Mouse (Mus musculus) lung, adult 18-20 months (tissue): Measurements from ENCODE around the gene Dgki.

Experiments used
- DNase-seq, 2 experiments: peaks; one replicate each; pipeline ENCODE4 v3.0.0; 2022; ENCODE audit warnings: mixed read lengths in 2 of 2

Gene Dgki

DNA sequence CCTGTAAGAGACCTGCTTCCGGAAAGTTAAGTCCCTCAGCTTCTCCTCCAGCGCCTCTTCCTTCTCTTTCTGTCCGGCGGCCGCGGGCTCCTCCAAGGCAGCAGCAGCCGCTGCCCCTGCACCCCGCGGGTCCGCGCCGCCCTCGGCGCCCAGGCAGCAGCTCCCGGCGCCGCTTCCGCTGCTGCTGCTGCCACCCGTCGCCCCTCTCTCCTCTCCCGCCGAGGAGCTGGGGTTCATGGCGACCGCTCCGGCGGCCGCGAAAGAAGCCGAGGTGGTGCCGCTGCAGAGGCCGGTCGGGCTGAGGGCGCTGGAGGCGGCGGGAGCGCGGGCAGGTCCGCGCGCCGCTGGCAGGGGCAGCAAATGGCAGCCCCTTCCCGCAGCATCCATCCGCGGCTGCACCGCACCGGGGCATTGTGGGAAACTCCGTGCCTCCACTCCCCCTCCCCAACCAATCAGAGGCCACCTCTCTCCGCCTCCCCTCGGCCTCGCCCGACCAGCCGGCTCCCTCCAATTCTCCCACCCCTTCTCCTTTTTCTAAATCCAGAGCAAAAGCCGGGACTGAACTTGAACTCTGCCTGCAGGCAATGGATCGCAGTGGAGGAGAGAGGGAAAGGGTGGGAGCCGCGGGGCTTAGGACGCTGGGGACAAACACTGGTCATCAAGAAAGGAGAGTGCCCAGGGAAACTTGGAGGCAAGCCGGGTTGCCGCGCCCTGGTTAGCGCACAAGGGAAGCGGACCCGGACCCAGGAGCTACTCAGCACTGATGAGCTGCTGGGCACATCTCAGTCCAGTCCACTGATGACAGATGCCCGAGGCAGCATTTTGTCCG is at the start of gene Dgki:
Dgki (minus strand) TSS at position 623 of the 829 bp plus-strand sequence.
- no peak for DNase-seq

GRCm38 (mm10) chr6:37347606-37348005 is 47.6 kb upstream of the Dgki start:
- no peak for DNase-seq

GRCm38 (mm10) chr6:37338055-37338454 is 38.1 kb upstream of the Dgki start:
- DNase-seq: no peak

DNA sequence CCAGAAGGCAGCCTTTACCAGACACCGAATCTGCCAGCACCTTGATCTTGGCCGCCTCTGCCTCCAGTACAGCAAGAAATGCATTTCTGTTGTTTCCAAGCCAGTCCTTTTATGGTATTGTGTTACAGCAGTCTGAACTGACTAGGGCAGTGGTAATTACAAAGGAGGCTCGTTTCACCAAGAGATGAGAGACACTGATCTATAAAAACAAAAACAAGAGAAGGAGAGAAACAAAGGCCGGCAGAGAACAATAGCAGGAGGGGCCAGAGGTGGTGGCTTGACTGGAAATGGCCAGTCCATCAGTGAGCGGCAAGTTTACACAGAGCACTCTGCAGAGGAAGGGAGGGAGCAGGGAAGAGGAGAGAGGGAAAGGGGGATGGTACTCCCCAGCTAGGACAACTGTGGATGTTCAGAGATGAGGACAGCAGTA is 36.9 kb upstream of the Dgki start:
- DNase-seq: no peak

DNA sequence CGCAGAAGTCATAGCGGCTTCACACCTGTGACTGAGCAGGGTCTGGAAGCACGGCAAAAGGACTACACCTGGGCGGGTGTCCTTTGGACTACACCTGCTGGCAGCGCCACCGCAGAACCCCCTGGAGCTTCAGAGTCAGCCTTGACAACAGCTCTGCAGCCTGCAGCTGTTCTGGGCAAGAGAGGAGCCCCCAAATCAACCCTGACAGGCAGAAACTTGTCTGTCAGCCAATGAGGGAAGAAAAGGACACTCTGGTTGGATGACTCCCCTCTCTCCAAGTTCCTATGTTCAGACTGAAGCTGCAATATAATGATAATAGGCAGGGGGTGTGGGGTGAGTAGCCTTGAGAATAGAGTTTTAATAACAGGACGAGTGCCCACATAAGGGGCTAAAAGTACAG is 36.4 kb upstream of the Dgki start:
- no peak for DNase-seq

- DNase-seq: no peak
Measured at GRCm38 (mm10) chr6:37332846-37333245, 32.9 kb upstream of the Dgki start.

DNA sequence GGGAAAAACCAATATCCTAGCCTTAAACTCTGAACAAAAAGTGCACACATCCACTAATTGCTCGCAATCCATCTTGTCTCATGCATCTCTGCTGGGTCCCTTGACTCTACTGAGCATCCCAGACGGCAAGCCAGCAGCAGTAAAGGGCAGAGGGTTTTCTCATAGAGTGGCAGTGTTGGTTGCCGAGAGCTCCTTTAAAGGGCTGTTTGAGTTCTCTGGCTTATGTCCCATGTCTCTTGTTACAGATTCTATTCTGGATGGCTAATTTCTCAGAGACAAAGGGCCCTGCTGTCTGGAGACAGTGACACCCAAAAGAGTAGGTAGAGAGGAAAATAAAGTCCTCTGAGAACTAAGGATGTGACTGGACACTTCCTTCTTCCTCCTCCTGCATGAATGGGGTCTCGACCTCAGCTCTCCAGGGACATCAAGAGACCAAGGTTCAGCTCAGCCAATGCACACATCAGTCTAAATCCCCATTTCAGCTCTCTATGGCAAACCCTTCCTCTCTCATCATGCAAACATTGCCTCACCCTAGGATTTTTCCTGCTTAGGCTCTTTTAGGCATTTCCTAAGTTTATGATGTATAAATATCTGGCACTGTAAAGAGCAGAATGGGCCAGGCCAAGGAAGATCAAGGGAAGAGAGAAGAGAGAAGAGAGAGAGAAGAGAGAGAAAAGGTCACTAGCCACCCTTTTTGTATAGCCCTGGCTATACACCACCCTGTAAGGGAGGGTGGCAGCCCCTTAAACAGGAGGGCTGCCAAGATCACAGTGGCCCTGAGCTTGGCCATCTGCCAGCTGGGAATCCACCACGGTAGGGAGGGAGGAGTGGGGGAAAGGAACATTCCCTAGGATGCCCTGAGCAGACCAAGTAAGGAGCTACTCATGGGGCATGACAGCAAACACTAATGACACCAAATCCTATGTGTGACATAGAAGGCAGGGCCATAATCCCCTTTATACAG is 30.2 kb upstream of the Dgki start:
- no peak for DNase-seq

GRCm38 (mm10) chr6:37329376-37329775 is 29.4 kb upstream of the Dgki start:
- no peak for DNase-seq

GRCm38 (mm10) chr6:37328671-37329070 is 28.7 kb upstream of the Dgki start:
- no peak for DNase-seq

GRCm38 (mm10) chr6:37327519-37327918 is 27.5 kb upstream of the Dgki start:
- no peak for DNase-seq

DNA sequence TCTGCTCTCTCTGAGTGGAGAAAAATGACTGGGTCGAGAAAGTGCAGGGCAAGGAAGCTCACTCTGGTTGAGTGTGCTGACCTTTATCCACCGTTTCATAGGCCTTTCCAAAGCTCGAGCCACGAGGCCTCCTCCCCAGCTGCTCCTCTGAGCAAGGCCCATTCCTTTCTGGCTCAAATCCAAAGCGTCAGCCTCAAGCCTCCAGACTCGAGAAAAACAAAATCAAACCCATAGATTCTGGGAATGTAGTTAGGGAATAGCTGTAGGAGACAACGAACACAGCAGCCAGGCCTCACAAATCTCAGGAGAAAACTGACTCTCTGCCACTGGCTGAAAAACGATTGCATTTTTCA is 26.6 kb upstream of the Dgki start:
- DNase-seq: no peak

- DNase-seq: no peak
Measured at GRCm38 (mm10) chr6:37325906-37326602, 26.1 kb upstream of the Dgki start.

DNA sequence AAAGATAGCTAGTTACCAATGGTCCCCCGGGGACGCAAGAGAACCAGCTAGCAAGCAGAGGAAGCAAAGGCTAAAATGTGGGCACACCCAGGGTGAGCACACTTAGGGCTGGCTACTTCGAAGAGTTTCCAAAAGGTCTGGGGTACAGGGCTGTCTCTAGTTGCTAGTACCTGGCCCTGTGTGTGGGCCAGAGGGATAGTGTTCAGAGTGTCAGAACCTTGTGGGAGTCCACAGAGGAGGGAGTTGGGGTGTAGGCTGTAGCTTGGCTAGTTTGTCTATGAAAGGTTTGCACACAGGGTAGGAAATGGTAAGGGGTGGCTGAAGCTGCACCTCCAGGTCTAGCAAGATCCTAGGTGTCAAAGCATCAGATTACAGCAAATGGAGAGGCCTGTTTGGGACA is 25.1 kb upstream of the Dgki start:
- no peak for DNase-seq

DNA sequence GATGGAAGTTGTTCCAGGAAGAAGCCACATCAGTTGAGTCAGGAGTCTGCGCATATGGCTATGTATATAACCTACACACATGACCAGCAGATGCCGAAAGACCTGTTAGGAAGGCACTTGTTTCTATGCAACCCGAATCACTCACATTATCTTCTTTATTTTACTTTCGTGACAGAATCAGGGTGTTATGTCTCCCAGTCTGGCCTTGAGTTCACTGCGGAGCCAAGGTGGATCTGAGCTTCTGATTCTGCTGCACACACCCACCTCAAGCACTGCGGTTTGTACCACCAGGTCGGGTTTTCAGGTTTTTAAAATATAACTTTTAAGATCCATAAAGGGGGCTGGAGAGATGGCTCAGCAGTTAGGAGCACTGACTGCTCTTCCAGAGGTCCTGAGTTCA is 22.7 kb upstream of the Dgki start:
- no peak for DNase-seq

GRCm38 (mm10) chr6:37322088-37322487 is 22.1 kb upstream of the Dgki start:
- peak; percentile 9 to 11 for DNase-seq

DNA sequence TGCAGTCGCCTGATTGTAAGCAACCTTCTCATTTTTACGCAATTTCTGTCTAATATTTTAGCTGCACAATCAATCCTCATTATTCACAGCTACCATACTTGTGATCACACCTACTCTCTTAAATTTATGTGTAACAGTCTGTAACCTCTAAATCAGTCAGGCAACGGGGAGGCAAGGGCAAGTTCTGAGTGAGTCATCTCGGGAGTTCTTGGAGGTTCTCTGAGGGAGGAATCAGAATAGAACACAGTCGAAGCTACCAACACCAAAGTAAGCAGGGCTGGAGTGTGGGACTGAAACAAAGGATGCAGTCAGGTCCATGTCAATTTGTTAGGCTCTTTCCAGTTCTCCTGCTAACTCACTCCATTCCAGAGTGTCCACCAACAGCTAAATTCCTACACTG is 17.9 kb upstream of the Dgki start:
- no peak for DNase-seq

- DNase-seq: no peak
Measured at GRCm38 (mm10) chr6:37315440-37315839, 15.5 kb upstream of the Dgki start.

DNA sequence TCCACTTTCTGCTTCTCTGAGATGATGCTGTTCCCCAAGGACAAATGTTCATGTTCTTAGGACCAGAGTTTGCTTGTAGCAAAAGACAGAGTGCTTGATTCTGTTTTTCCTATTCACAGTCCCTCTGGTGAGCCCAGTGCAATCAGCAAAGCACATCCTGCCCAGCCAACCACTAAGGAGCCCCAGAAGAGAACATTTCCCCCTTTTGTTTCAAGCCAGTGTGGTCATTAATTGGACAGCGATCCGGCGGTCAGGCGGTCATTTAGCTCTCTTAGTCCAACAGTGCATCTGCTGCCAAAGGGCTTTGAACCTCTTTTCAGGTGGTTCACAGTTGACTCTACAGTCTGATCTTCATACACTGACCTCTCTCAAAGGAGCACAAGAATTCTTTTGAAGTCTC is 10.6 kb upstream of the Dgki start:
- no peak for DNase-seq

GRCm38 (mm10) chr6:37306616-37307015 is 6.6 kb upstream of the Dgki start:
- DNase-seq: no peak

GRCm38 (mm10) chr6:37300492-37300891 is 508 bp upstream of the Dgki start:
- no peak for DNase-seq

- no peak for DNase-seq
Measured at GRCm38 (mm10) chr6:37298982-37299381, 1.0 kb downstream of the Dgki start.

GRCm38 (mm10) chr6:37297744-37298482 is 2.1 kb downstream of the Dgki start:
- no peak for DNase-seq

- no peak for DNase-seq
Measured at GRCm38 (mm10) chr6:37292068-37292467, 7.9 kb downstream of the Dgki start.
